Mouse (Mus musculus): ENCODE measurements around the gene Lacc1. TPM values are rescaled to one million over a fixed set of nuclear protein-coding genes. Genes with fewer than 3 reads are reported as not detected.
A peak's percentile ranks its signal among the peaks of the same experiment; 100 is the strongest.

The Lacc1 gene
- 4.7 and 5.9 TPM in 2 replicates for polyA plus RNA-seq (2014; fragmentation: Nextera tagmentation; extraction: Ambion mirVana)

GRCm38 (mm10) chr14:77036226-77037046 lies at the start of gene Lacc1, which contains the start of gene Ccdc122:
Gene Lacc1 (minus strand): TSS chr14:77036904.
Gene Ccdc122 (plus strand): TSS chr14:77036772.
- ATAC-seq (replicated peaks; ENCODE audit: insufficient number of reproducible peaks, low FRiP score, low TSS enrichment, low read depth) (peak; percentile 82), DNase-seq (ENCODE audit: low spot score) (peak; percentile 78)
- Histone ChIP-seq H3K4me1 (ENCODE audit: control insufficient read depth, insufficient read depth, low read length) (no peaks in the 10 kb centered on the region), H3K36me3 (replicated peaks; ENCODE audit: control insufficient read depth, insufficient read depth, low read depth, low read length) (no peaks in the 10 kb centered on the region), H3K4me3 (ENCODE audit: low read depth, low read length) (peak within 1 kb of the TSS; percentile 56), H3K9me3 (replicated peaks; ENCODE audit: control insufficient read depth, low read length) (no peaks in the 10 kb centered on the region), H3K27me3 (ENCODE audit: control insufficient read depth, insufficient read depth, low read length) (no peaks in the 10 kb centered on the region), H3K27ac (replicated peaks; ENCODE audit: low read depth, low read length) (no peak within 1 kb of the TSS), H3K9ac (replicated peaks; ENCODE audit: low read length) (peak within 1 kb of the TSS; percentile 65), H3K4me2 (ENCODE audit: low read depth, low read length) (peak within 1 kb of the TSS; percentile 86)
- under 1% methylated on average over 71 of the region's 86 CpGs for WGBS

GRCm38 (mm10) chr14:77081248-77081647 lies 44.5 kb upstream of the Lacc1 start:
- no peak overlapping the region for H3K4me2 ChIP-seq (ENCODE audit: low read depth, low read length)
- no peak for ATAC-seq (replicated peaks; ENCODE audit: insufficient number of reproducible peaks, low FRiP score, low TSS enrichment, low read depth)
- H3K4me3 ChIP-seq (ENCODE audit: low read depth, low read length) = no peak overlapping the region
- no peak overlapping the region for H3K27ac ChIP-seq (replicated peaks; ENCODE audit: low read depth, low read length)
- no peak overlapping the region for H3K9ac ChIP-seq (replicated peaks; ENCODE audit: low read length)
- H3K9me3 ChIP-seq (replicated peaks; ENCODE audit: control insufficient read depth, low read length) = no peaks in the 10 kb centered on the region
- no peak for DNase-seq (ENCODE audit: low spot score)
- no peaks in the 10 kb centered on the region for H3K4me1 ChIP-seq (ENCODE audit: control insufficient read depth, insufficient read depth, low read length)
- H3K36me3 ChIP-seq (replicated peaks; ENCODE audit: control insufficient read depth, insufficient read depth, low read depth, low read length) = no peaks in the 10 kb centered on the region
- H3K27me3 ChIP-seq (ENCODE audit: control insufficient read depth, insufficient read depth, low read length) = no peaks in the 10 kb centered on the region
- 91% methylated on average over 5 of the region's 5 CpGs for WGBS

- no peaks in the 10 kb centered on the region for H3K36me3 ChIP-seq (replicated peaks; ENCODE audit: control insufficient read depth, insufficient read depth, low read depth, low read length)
- no peaks in the 10 kb centered on the region for H3K4me1 ChIP-seq (ENCODE audit: control insufficient read depth, insufficient read depth, low read length)
- WGBS = 95% methylated on average over 1 of the region's 1 CpGs
- H3K27ac ChIP-seq (replicated peaks; ENCODE audit: low read depth, low read length) = no peak overlapping the region
- ATAC-seq (replicated peaks; ENCODE audit: insufficient number of reproducible peaks, low FRiP score, low TSS enrichment, low read depth) = no peak
- no peak for DNase-seq (ENCODE audit: low spot score)
- no peak overlapping the region for H3K4me3 ChIP-seq (ENCODE audit: low read depth, low read length)
- no peak overlapping the region for H3K9ac ChIP-seq (replicated peaks; ENCODE audit: low read length)
- no peaks in the 10 kb centered on the region for H3K27me3 ChIP-seq (ENCODE audit: control insufficient read depth, insufficient read depth, low read length)
- H3K9me3 ChIP-seq (replicated peaks; ENCODE audit: control insufficient read depth, low read length) = no peaks in the 10 kb centered on the region
- H3K4me2 ChIP-seq (ENCODE audit: low read depth, low read length) = no peak overlapping the region
Measured at GRCm38 (mm10) chr14:77069361-77069760, 32.7 kb upstream of the Lacc1 start.

- H3K9me3 ChIP-seq (replicated peaks; ENCODE audit: control insufficient read depth, low read length) = no peaks in the 10 kb centered on the region
- no peaks in the 10 kb centered on the region for H3K4me1 ChIP-seq (ENCODE audit: control insufficient read depth, insufficient read depth, low read length)
- no peak overlapping the region for H3K4me3 ChIP-seq (ENCODE audit: low read depth, low read length)
- no peak overlapping the region for H3K27ac ChIP-seq (replicated peaks; ENCODE audit: low read depth, low read length)
- DNase-seq (ENCODE audit: low spot score) (no peak), ATAC-seq (replicated peaks; ENCODE audit: insufficient number of reproducible peaks, low FRiP score, low TSS enrichment, low read depth) (no peak)
- H3K36me3 ChIP-seq (replicated peaks; ENCODE audit: control insufficient read depth, insufficient read depth, low read depth, low read length) = no peaks in the 10 kb centered on the region
- no peak overlapping the region for H3K4me2 ChIP-seq (ENCODE audit: low read depth, low read length)
- H3K27me3 ChIP-seq (ENCODE audit: control insufficient read depth, insufficient read depth, low read length) = no peaks in the 10 kb centered on the region
- H3K9ac ChIP-seq (replicated peaks; ENCODE audit: low read length) = no peak overlapping the region
Measured at GRCm38 (mm10) chr14:77053288-77053687, 16.6 kb upstream of the Lacc1 start.

- Histone ChIP-seq H3K9ac (replicated peaks; ENCODE audit: low read length) (no peak overlapping the region), H3K4me2 (ENCODE audit: low read depth, low read length) (no peak overlapping the region), H3K4me3 (ENCODE audit: low read depth, low read length) (no peak overlapping the region), H3K27ac (replicated peaks; ENCODE audit: low read depth, low read length) (no peak overlapping the region), H3K36me3 (replicated peaks; ENCODE audit: control insufficient read depth, insufficient read depth, low read depth, low read length) (no peaks in the 10 kb centered on the region), H3K4me1 (ENCODE audit: control insufficient read depth, insufficient read depth, low read length) (no peaks in the 10 kb centered on the region), H3K27me3 (ENCODE audit: control insufficient read depth, insufficient read depth, low read length) (no peaks in the 10 kb centered on the region), H3K9me3 (replicated peaks; ENCODE audit: control insufficient read depth, low read length) (no peaks in the 10 kb centered on the region)
- WGBS = 81% methylated on average over 8 of the region's 8 CpGs
- ATAC-seq (replicated peaks; ENCODE audit: insufficient number of reproducible peaks, low FRiP score, low TSS enrichment, low read depth) = no peak
- DNase-seq (ENCODE audit: low spot score) = no peak
Measured at GRCm38 (mm10) chr14:77037832-77038425, 1.2 kb upstream of the Lacc1 start.

GRCm38 (mm10) chr14:77037330-77037729 lies 626 bp upstream of the Lacc1 start:
- ATAC-seq (replicated peaks; ENCODE audit: insufficient number of reproducible peaks, low FRiP score, low TSS enrichment, low read depth) (no peak), DNase-seq (ENCODE audit: low spot score) (no peak)
- 87% methylated on average over 5 of the region's 5 CpGs for WGBS
- Histone ChIP-seq H3K9ac (replicated peaks; ENCODE audit: low read length) (no peak overlapping the region), H3K27me3 (ENCODE audit: control insufficient read depth, insufficient read depth, low read length) (no peaks in the 10 kb centered on the region), H3K4me3 (ENCODE audit: low read depth, low read length) (no peak overlapping the region), H3K9me3 (replicated peaks; ENCODE audit: control insufficient read depth, low read length) (no peaks in the 10 kb centered on the region), H3K36me3 (replicated peaks; ENCODE audit: control insufficient read depth, insufficient read depth, low read depth, low read length) (no peaks in the 10 kb centered on the region), H3K27ac (replicated peaks; ENCODE audit: low read depth, low read length) (no peak overlapping the region), H3K4me2 (ENCODE audit: low read depth, low read length) (no peak overlapping the region), H3K4me1 (ENCODE audit: control insufficient read depth, insufficient read depth, low read length) (no peaks in the 10 kb centered on the region)

GRCm38 (mm10) chr14:77034970-77035369 lies 1.7 kb downstream of the Lacc1 start:
- Histone ChIP-seq H3K4me2 (ENCODE audit: low read depth, low read length) (no peak overlapping the region), H3K9ac (replicated peaks; ENCODE audit: low read length) (no peak overlapping the region), H3K27ac (replicated peaks; ENCODE audit: low read depth, low read length) (no peak overlapping the region), H3K36me3 (replicated peaks; ENCODE audit: control insufficient read depth, insufficient read depth, low read depth, low read length) (no peaks in the 10 kb centered on the region), H3K4me1 (ENCODE audit: control insufficient read depth, insufficient read depth, low read length) (no peaks in the 10 kb centered on the region), H3K9me3 (replicated peaks; ENCODE audit: control insufficient read depth, low read length) (no peaks in the 10 kb centered on the region), H3K4me3 (ENCODE audit: low read depth, low read length) (no peak overlapping the region), H3K27me3 (ENCODE audit: control insufficient read depth, insufficient read depth, low read length) (no peaks in the 10 kb centered on the region)
- no peak for ATAC-seq (replicated peaks; ENCODE audit: insufficient number of reproducible peaks, low FRiP score, low TSS enrichment, low read depth)
- WGBS = 81% methylated on average over 8 of the region's 8 CpGs
- no peak for DNase-seq (ENCODE audit: low spot score)

GRCm38 (mm10) chr14:77034175-77034915 lies 2.4 kb downstream of the Lacc1 start:
- Histone ChIP-seq H3K4me2 (ENCODE audit: low read depth, low read length) (no peak overlapping the region), H3K4me3 (ENCODE audit: low read depth, low read length) (no peak overlapping the region), H3K27ac (replicated peaks; ENCODE audit: low read depth, low read length) (no peak overlapping the region), H3K36me3 (replicated peaks; ENCODE audit: control insufficient read depth, insufficient read depth, low read depth, low read length) (no peaks in the 10 kb centered on the region), H3K9me3 (replicated peaks; ENCODE audit: control insufficient read depth, low read length) (no peaks in the 10 kb centered on the region), H3K4me1 (ENCODE audit: control insufficient read depth, insufficient read depth, low read length) (no peaks in the 10 kb centered on the region), H3K9ac (replicated peaks; ENCODE audit: low read length) (no peak overlapping the region), H3K27me3 (ENCODE audit: control insufficient read depth, insufficient read depth, low read length) (no peaks in the 10 kb centered on the region)
- WGBS = 64% methylated on average over 7 of the region's 7 CpGs
- DNase-seq (ENCODE audit: low spot score) = no peak
- no peak for ATAC-seq (replicated peaks; ENCODE audit: insufficient number of reproducible peaks, low FRiP score, low TSS enrichment, low read depth)

Measured in embryonic facial prominence, embryonic 11.5 days (tissue).